Mouse (Mus musculus) heart, embryonic 14.5 days (tissue): ENCODE measurements around the gene Stab1. TPM values are rescaled to one million over a fixed set of nuclear protein-coding genes. Genes with fewer than 3 reads are reported as not detected.

Experiments used
- ATAC-seq: fragments of 200-750 bp; cut with Nextera tagmentation; 2 replicates; pipeline ENCODE4 v1.8.0; 2017; ENCODE audit warnings: low read depth, moderate TSS enrichment; ENCODE audit not compliant: insufficient number of reproducible peaks, insufficient read depth, low FRiP score
- H3K27ac ChIP-seq, 2 experiments: fragments of 200-500 bp in 1 of 2; fragments of 300-500 bp in 1 of 2; sonication (generic) in 1 of 2; replicated peaks in 1 of 2; 2 replicates each; pipeline ENCODE4 v1.5.1; 2012 to 2014; ENCODE audit warnings: low read depth in 2 of 2, low read length in 2 of 2, control low read depth in 1 of 2, mild to moderate bottlenecking in 1 of 2, mixed read lengths in 1 of 2; ENCODE audit not compliant: control insufficient read depth in 1 of 2, insufficient read depth in 1 of 2
- H3K27me3 ChIP-seq: fragments of 300-500 bp; sonication (generic); 2 replicates; pipeline ENCODE4 v1.6.1; 2014; ENCODE audit warnings: mild to moderate bottlenecking, low read length, control low read depth; ENCODE audit not compliant: control insufficient read depth, insufficient read depth
- H3K36me3 ChIP-seq: fragments of 300-500 bp; sonication (generic); 2 replicates; pipeline ENCODE4 v1.6.1; 2014; ENCODE audit warnings: mild to moderate bottlenecking, control low read depth, low read length, mixed read lengths; ENCODE audit not compliant: control insufficient read depth, insufficient read depth
- H3K4me1 ChIP-seq, 2 experiments: fragments of 200-500 bp in 1 of 2; fragments of 300-500 bp in 1 of 2; sonication (generic) in 1 of 2; 2 replicates each; pipeline ENCODE4 v1.6.1; 2012 to 2014; ENCODE audit warnings: low read length in 2 of 2, control low read depth in 1 of 2, mixed read lengths in 1 of 2; ENCODE audit not compliant: control insufficient read depth in 2 of 2, insufficient read depth in 2 of 2
- H3K4me2 ChIP-seq: fragments of 300-500 bp; sonication (generic); 2 replicates; pipeline ENCODE4 v1.6.1; 2014; ENCODE audit warnings: mild to moderate bottlenecking, low read length
- H3K4me3 ChIP-seq, 2 experiments: fragments of 200-500 bp in 1 of 2; fragments of 300-500 bp in 1 of 2; sonication (generic) in 1 of 2; 2 replicates each; pipeline ENCODE4 v1.5.1; 2012 to 2014; ENCODE audit warnings: low read length in 2 of 2, mild to moderate bottlenecking in 2 of 2, control low read depth in 1 of 2, low read depth in 1 of 2, moderate library complexity in 1 of 2; ENCODE audit not compliant: control insufficient read depth in 1 of 2, insufficient read depth in 1 of 2
- H3K9ac ChIP-seq: fragments of 300-500 bp; sonication (generic); 2 replicates; pipeline ENCODE4 v1.6.1; 2014; ENCODE audit warnings: mild to moderate bottlenecking, low read length
- H3K9me3 ChIP-seq: fragments of 300-500 bp; sonication (generic); 2 replicates; pipeline ENCODE4 v1.6.1; 2016; ENCODE audit warnings: low read length, control low read depth; ENCODE audit not compliant: control insufficient read depth
- WGBS: fragments of 180-500 bp; shearing (Covaris S2); extraction: QIAGEN DNeasy Blood & Tissue Kit; methylation state at CpG from one replicate; pipeline ENCODE4 v1.1.7; 2014; 5-methylcytosine and 5-hydroxymethylcytosine counted together
- polyA plus RNA-seq: library from polyadenylated mRNA; unstranded; fragments of >200 nt; fragmentation: Nextera tagmentation; extraction: Ambion mirVana; gene quantifications from 2 replicates; pipeline ENCODE4 v1.2.1, GENCODE M21; 2014

Stab1 gene
- polyA plus RNA-seq, 1 experiment from 2014 or later = 66.8 TPM

- H3K4me2 ChIP-seq = no peak overlapping the region
- no peak for ATAC-seq
Measured at GRCm38 (mm10) chr14:31194441-31194840, 26.0 kb upstream of the Stab1 start.

DNA sequence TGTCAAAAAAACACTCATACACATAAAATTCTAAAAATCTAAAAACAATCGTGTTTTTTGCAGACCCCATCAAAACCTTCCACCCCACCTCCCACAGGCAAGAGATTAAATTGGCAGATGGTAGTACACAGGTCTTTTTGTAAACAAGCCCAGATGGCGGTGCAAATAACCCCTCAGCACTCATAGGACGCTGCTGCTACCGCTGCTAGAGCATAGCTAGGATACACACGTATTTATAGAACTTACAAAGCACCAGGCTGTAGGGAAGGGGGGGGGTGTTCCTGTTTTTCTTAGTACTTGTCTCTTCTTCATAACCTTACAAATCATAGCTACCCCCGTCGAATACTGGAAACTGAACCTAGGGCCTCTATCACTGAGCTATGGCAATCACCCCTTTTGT is 25.4 kb upstream of the Stab1 start:
- H3K4me3 ChIP-seq = no peak overlapping the region
- WGBS = 57% methylated on average over 7 of the region's 7 CpGs
- peaks cover 91% of the 10 kb centered on the region for H3K36me3 ChIP-seq
- no peak for ATAC-seq
- H3K4me2 ChIP-seq = no peak overlapping the region
- H3K9me3 ChIP-seq = no peaks in the 10 kb centered on the region
- H3K27ac ChIP-seq = peak overlapping the region in 1 of 2 experiments; percentile 86; a peak in 2 of 4 replicates
- no peaks in the 10 kb centered on the region for H3K27me3 ChIP-seq
- H3K9ac ChIP-seq = no peak overlapping the region
- peaks cover 28 to 89% of the 10 kb centered on the region in 2 experiments for H3K4me1 ChIP-seq

More at GRCm38 (mm10) chr14:31194441-31194840, 26.0 kb upstream of the Stab1 start:
- peak overlapping the region in 1 of 2 experiments; percentile 86; a peak in 2 of 4 replicates for H3K27ac ChIP-seq
- no peaks in the 10 kb centered on the region for H3K27me3 ChIP-seq
- 78% methylated on average over 2 of the region's 2 CpGs for WGBS
- H3K4me3 ChIP-seq = no peak overlapping the region
- H3K9ac ChIP-seq = 0 out of 2 replicates have a peak overlapping the region, but pooled peaks have one; percentile 58
- peaks cover 91% of the 10 kb centered on the region for H3K36me3 ChIP-seq
- H3K9me3 ChIP-seq = no peaks in the 10 kb centered on the region
- peaks cover 25 to 91% of the 10 kb centered on the region in 2 experiments for H3K4me1 ChIP-seq

- Histone ChIP-seq H3K9ac (no peak overlapping the region), H3K27ac (peak overlapping the region in 1 of 2 experiments; percentile 64; a peak in 1 of 4 replicates), H3K4me1 (peaks cover 32 to 85% of the 10 kb centered on the region in 2 experiments), H3K4me3 (no peak overlapping the region), H3K4me2 (no peak overlapping the region), H3K27me3 (no peaks in the 10 kb centered on the region), H3K36me3 (peaks cover 94% of the 10 kb centered on the region), H3K9me3 (no peaks in the 10 kb centered on the region)
- ATAC-seq = no peak
- 11% methylated on average over 2 of the region's 2 CpGs for WGBS
Measured at GRCm38 (mm10) chr14:31191936-31192335, 23.5 kb upstream of the Stab1 start.

- Histone ChIP-seq H3K36me3 (peaks cover 97% of the 10 kb centered on the region), H3K4me3 (no peak overlapping the region), H3K4me1 (peaks cover 21 to 66% of the 10 kb centered on the region in 2 experiments), H3K9ac (no peak overlapping the region), H3K4me2 (no peak overlapping the region), H3K27me3 (no peaks in the 10 kb centered on the region), H3K27ac (peak overlapping the region; percentile 65 to 77), H3K9me3 (no peaks in the 10 kb centered on the region)
- no peak for ATAC-seq
- 81% methylated on average over 3 of the region's 3 CpGs for WGBS
Measured at GRCm38 (mm10) chr14:31189348-31189747, 20.9 kb upstream of the Stab1 start.

- Histone ChIP-seq H3K36me3 (peaks cover 100% of the 10 kb centered on the region), H3K4me1 (peaks cover 21 to 61% of the 10 kb centered on the region in 2 experiments), H3K4me3 (no peak overlapping the region), H3K27me3 (no peaks in the 10 kb centered on the region), H3K27ac (peak overlapping the region; percentile 69 to 77), H3K4me2 (no peak overlapping the region), H3K9me3 (no peaks in the 10 kb centered on the region), H3K9ac (no peak overlapping the region)
- 24% methylated on average over 6 of the region's 6 CpGs for WGBS
- 0 out of 2 replicates have a peak, but pooled peaks have one; percentile 18 for ATAC-seq
Measured at GRCm38 (mm10) chr14:31188771-31189181, 20.3 kb upstream of the Stab1 start.

GRCm38 (mm10) chr14:31186656-31187055 is 18.2 kb upstream of the Stab1 start:
- H3K4me1 ChIP-seq = peaks cover 21 to 40% of the 10 kb centered on the region in 2 experiments
- H3K9me3 ChIP-seq = no peaks in the 10 kb centered on the region
- no peak overlapping the region for H3K4me3 ChIP-seq
- peak overlapping the region in 1 of 2 experiments; percentile 52; a peak in 3 of 4 replicates for H3K27ac ChIP-seq
- H3K27me3 ChIP-seq = no peaks in the 10 kb centered on the region
- H3K36me3 ChIP-seq = peaks cover 100% of the 10 kb centered on the region
- no peak for ATAC-seq
- 34% methylated on average over 4 of the region's 4 CpGs for WGBS
- H3K9ac ChIP-seq = no peak overlapping the region
- H3K4me2 ChIP-seq = no peak overlapping the region

- H3K4me1 ChIP-seq = peaks cover 15 to 22% of the 10 kb centered on the region in 2 experiments
- no peak overlapping the region for H3K9ac ChIP-seq
- H3K27me3 ChIP-seq = no peaks in the 10 kb centered on the region
- no peaks in the 10 kb centered on the region for H3K9me3 ChIP-seq
- ATAC-seq = no peak
- no peak overlapping the region for H3K4me3 ChIP-seq
- no peak overlapping the region for H3K4me2 ChIP-seq
- H3K27ac ChIP-seq = no peak overlapping the region; a peak in 1 of 4 replicates
- WGBS = 84% methylated on average over 12 of the region's 12 CpGs
- H3K36me3 ChIP-seq = peaks cover 100% of the 10 kb centered on the region
Measured at GRCm38 (mm10) chr14:31184195-31184594, 15.8 kb upstream of the Stab1 start.

DNA sequence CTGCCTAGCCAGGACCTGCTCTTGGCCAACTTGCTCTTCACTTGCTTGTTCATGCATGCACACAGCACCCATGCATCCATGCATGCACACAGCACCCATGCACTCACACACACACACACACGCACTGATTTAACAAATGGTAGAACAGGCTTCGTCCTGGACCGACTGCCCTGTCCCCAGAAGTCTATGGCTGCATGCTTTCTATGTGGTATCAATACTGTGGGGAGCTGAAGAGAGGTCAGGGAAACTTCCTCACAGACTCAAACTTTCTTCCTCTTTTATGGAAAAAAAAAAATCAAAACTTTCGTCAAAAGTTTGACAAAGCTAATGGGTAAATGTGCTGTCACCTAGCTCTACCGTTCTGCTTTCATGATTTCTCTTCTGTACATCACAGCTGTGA is 15.1 kb upstream of the Stab1 start:
- Histone ChIP-seq H3K36me3 (peaks cover 100% of the 10 kb centered on the region), H3K4me3 (no peak overlapping the region), H3K4me1 (peaks cover 11 to 18% of the 10 kb centered on the region in 2 experiments), H3K4me2 (no peak overlapping the region), H3K27ac (peak overlapping the region in 1 of 2 experiments; percentile 24; a peak in 1 of 4 replicates), H3K9me3 (no peaks in the 10 kb centered on the region), H3K9ac (peak overlapping the region; percentile 46; the same call in 1 of the 2 replicates), H3K27me3 (no peaks in the 10 kb centered on the region)
- ATAC-seq = no peak
- 80% methylated on average over 5 of the region's 5 CpGs for WGBS
